Mouse (Mus musculus) layer of hippocampus, postnatal 14 days (tissue): ENCODE results near the gene Zfp280d. TPM values are rescaled to one million over a fixed set of nuclear protein-coding genes. Genes with fewer than 3 reads are reported as not detected.

Experiments
- total RNA-seq, 2 experiments: library from RNA; stranded (reverse); gene quantifications; 2 replicates each; pipeline ENCODE4 v1.2.3; 2021

Gene Zfp280d
- total RNA-seq, 2 experiments from 2014 or later: 48.7 to 55.8 TPM

Other genes starting within 250 kb of the Zfp280d start
- 10 to 100 TPM; 63.7 to 67.7 TPM for gene Tcf12, start 163.0 kb upstream of the Zfp280d start, total RNA-seq
- 1 to 10 TPM; 1.3 to 3.0 TPM for gene Mns1, start 163.2 kb downstream of the Zfp280d start, total RNA-seq
- 10 to 100 TPM in 1 of 2 experiments, 1 to 10 TPM in 1; 9.1 to 10.8 TPM for gene Tex9, start 217.4 kb downstream of the Zfp280d start, total RNA-seq